Mouse (Mus musculus) kidney, postnatal 25 days (tissue): Measurements from ENCODE around the gene Tmem144.

Experiments used
- DNase-seq, 2 experiments: peaks; one replicate each; pipeline ENCODE4 v3.0.0; 2021; ENCODE audit warnings: mixed read lengths in 2 of 2

Gene Tmem144

GRCm38 (mm10) chr3:79852654-79853166 lies at the start of gene Tmem144:
Tmem144 (minus strand) TSS chr3:79852773.
- no peak for DNase-seq

- DNase-seq: no peak
These were observed 49.2 kb upstream of the Tmem144 start for GRCm38 (mm10) chr3:79901734-79902133.

GRCm38 (mm10) chr3:79901321-79901720 lies 48.7 kb upstream of the Tmem144 start:
- no peak for DNase-seq

GRCm38 (mm10) chr3:79900502-79900901 lies 47.9 kb upstream of the Tmem144 start:
- DNase-seq: no peak

GRCm38 (mm10) chr3:79899906-79900305 lies 47.3 kb upstream of the Tmem144 start:
- DNase-seq: no peak

GRCm38 (mm10) chr3:79898514-79898913 lies 45.9 kb upstream of the Tmem144 start:
- DNase-seq: no peak

GRCm38 (mm10) chr3:79897534-79898370 lies 45.2 kb upstream of the Tmem144 start:
- DNase-seq: no peak

GRCm38 (mm10) chr3:79887966-79888365 lies 35.4 kb upstream of the Tmem144 start:
- no peak for DNase-seq

- DNase-seq: no peak
These were observed 34.7 kb upstream of the Tmem144 start for GRCm38 (mm10) chr3:79887161-79887855.

- DNase-seq: peak; percentile 25 to 44
These were observed 34.0 kb upstream of the Tmem144 start for GRCm38 (mm10) chr3:79886357-79887091.

- peak; percentile 49 to 70 for DNase-seq
These were observed 33.2 kb upstream of the Tmem144 start for GRCm38 (mm10) chr3:79885686-79886356.

GRCm38 (mm10) chr3:79884761-79885189 lies 32.2 kb upstream of the Tmem144 start:
- peak; percentile 58 to 75 for DNase-seq

GRCm38 (mm10) chr3:79884305-79884704 lies 31.7 kb upstream of the Tmem144 start, which contains the start of gene Fam198b:
Fam198b (plus strand) TSS chr3:79884533.
- no peak for DNase-seq

GRCm38 (mm10) chr3:79883092-79883491 lies 30.5 kb upstream of the Tmem144 start:
- peak; percentile 73 to 85 for DNase-seq

- no peak for DNase-seq
These were observed 29.1 kb upstream of the Tmem144 start for GRCm38 (mm10) chr3:79881645-79882044.

GRCm38 (mm10) chr3:79879246-79879645 lies 26.7 kb upstream of the Tmem144 start:
- DNase-seq: no peak

GRCm38 (mm10) chr3:79878350-79878749 lies 25.8 kb upstream of the Tmem144 start:
- DNase-seq: peak; percentile 12 to 39

GRCm38 (mm10) chr3:79875471-79875870 lies 22.9 kb upstream of the Tmem144 start:
- DNase-seq: no peak

GRCm38 (mm10) chr3:79867121-79867709 lies 14.6 kb upstream of the Tmem144 start:
- DNase-seq: no peak

- no peak for DNase-seq
These were observed 14.0 kb upstream of the Tmem144 start for GRCm38 (mm10) chr3:79866526-79866925.

GRCm38 (mm10) chr3:79866089-79866488 lies 13.5 kb upstream of the Tmem144 start:
- peak; percentile 65 to 71 for DNase-seq

GRCm38 (mm10) chr3:79864824-79865223 lies 12.3 kb upstream of the Tmem144 start:
- no peak for DNase-seq
